Mouse (Mus musculus): ENCODE data around the gene Flt4. TPM values are rescaled to one million over a fixed set of nuclear protein-coding genes. Genes with fewer than 3 reads are reported as not detected.

The Flt4 gene
- 1.8 and 2.8 TPM in 2 replicates for polyA plus RNA-seq (2012; rRNA removed)

GRCm38 (mm10) chr11:49608938-49609867 lies at the start of gene Flt4:
TSS of gene Flt4 (plus strand) at chr11:49609263.

GRCm38 (mm10) chr11:49663310-49663709 lies 54.2 kb downstream of the Flt4 start, which contains the start of gene Scgb3a1:
TSS of gene Scgb3a1 (plus strand) at chr11:49663610.

Other genes starting within 250 kb of the Flt4 start
- not detected in 2 replicates for gene Olfr1389, start 186.2 kb upstream of the Flt4 start, polyA plus RNA-seq (2012; rRNA removed)
- gene Olfr1388, start 172.6 kb upstream of the Flt4 start, polyA plus RNA-seq (2012; rRNA removed): not detected in 2 replicates
- not detected in 2 replicates for gene Olfr1387, start 153.9 kb upstream of the Flt4 start, polyA plus RNA-seq (2012; rRNA removed)
- gene Olfr1386, start 144.2 kb upstream of the Flt4 start, polyA plus RNA-seq (2012; rRNA removed): not detected in 2 replicates
- not detected in 2 replicates for gene Olfr1385, start 120.2 kb upstream of the Flt4 start, polyA plus RNA-seq (2012; rRNA removed)
- gene Olfr1384, start 102.5 kb upstream of the Flt4 start, polyA plus RNA-seq (2012; rRNA removed): not detected in 2 replicates
- not detected in 2 replicates for gene Olfr1383, start 89.6 kb upstream of the Flt4 start, polyA plus RNA-seq (2012; rRNA removed)
- gene Olfr1382, start 81.0 kb upstream of the Flt4 start, polyA plus RNA-seq (2012; rRNA removed): not detected in 2 replicates
- gene Olfr1381, start 65.8 kb upstream of the Flt4 start, polyA plus RNA-seq (2012; rRNA removed): not detected in 2 replicates
- gene Olfr1380, start 52.4 kb upstream of the Flt4 start, polyA plus RNA-seq (2012; rRNA removed): not detected in 2 replicates
- 1.5 and 2.4 TPM in 2 replicates for gene Scgb3a1, start 54.3 kb downstream of the Flt4 start, polyA plus RNA-seq (2012; rRNA removed)
- gene Cnot6, start 103.5 kb downstream of the Flt4 start, polyA plus RNA-seq (2012; rRNA removed): 1.2 and 2.1 TPM in 2 replicates
- gene Gfpt2, start 184.9 kb downstream of the Flt4 start, polyA plus RNA-seq (2012; rRNA removed): 1.4 TPM in 2 replicates
- 4.4 and 4.5 TPM in 2 replicates for gene Mapk9, start 237.5 kb downstream of the Flt4 start, polyA plus RNA-seq (2012; rRNA removed)